Mouse (Mus musculus): ENCODE results near the gene Ttc27.

DNA sequence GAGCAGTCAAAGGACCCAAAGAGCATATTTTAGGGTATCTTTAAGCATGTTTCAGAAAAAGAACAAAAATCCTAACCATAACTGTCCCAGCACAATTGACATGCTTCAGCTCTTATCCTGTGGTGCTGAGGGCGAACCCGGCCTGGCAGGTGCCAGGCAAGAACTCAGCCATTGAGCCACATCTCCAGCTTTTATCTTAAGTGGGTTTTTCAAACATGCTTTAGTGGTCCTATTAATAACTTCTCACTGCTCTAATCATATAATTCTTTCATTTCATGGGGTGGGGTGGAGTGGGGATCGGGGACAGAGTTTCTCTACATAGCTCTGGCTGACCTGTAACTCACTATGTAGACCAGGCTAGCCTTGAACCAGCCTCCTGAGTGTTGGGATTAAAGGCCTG, 125.1 kb downstream of the Ttc27 start:
- TF ChIP-seq USF1 (IDR thresholded peaks at IDR 0.05; ENCODE audit: low read depth, low read length) = no peak
- no peak for TF ChIP-seq E2F4 (IDR thresholded peaks at IDR 0.05; ENCODE audit: borderline replicate concordance, low read depth, low read length)
- no peak for TF ChIP-seq POLR2A (IDR thresholded peaks at IDR 0.05; ENCODE audit: control insufficient read depth in 1 of 2, insufficient read depth in 1 of 2, low read depth in 1 of 2, low read length in 2 of 2, poor library complexity in 1 of 2)
- TF ChIP-seq CTCF (IDR thresholded peaks at IDR 0.05 in 2 of 3, conservative IDR thresholded peaks at IDR 0.05 in 1 of 3; ENCODE audit: control insufficient read depth in 1 of 3, insufficient read depth in 1 of 3, low read depth in 2 of 3, low read length in 3 of 3, poor library complexity in 1 of 3, severe bottlenecking in 1 of 3) = no peak
